Mouse (Mus musculus): Measurements from ENCODE around the gene Tmem201.

The Tmem201 gene

GRCm38 (mm10) chr4:149749003-149749662, 11.3 kb upstream of the Tmem201 start:
- DNase-seq (ENCODE audit: low spot score) = no peak

- no peak for DNase-seq (ENCODE audit: low spot score)
These were observed 6.3 kb upstream of the Tmem201 start for GRCm38 (mm10) chr4:149744119-149744518.

- DNase-seq (ENCODE audit: low spot score) = no peak
These were observed 4.2 kb upstream of the Tmem201 start for GRCm38 (mm10) chr4:149742011-149742530.

- DNase-seq (ENCODE audit: low spot score) = no peak
These were observed 2.5 kb upstream of the Tmem201 start for GRCm38 (mm10) chr4:149740301-149740700.

- DNase-seq (ENCODE audit: low spot score) = no peak
These were observed 1.6 kb upstream of the Tmem201 start for GRCm38 (mm10) chr4:149739478-149739877.

GRCm38 (mm10) chr4:149736581-149736980, 1.3 kb downstream of the Tmem201 start:
- DNase-seq (ENCODE audit: low spot score) = no peak

GRCm38 (mm10) chr4:149735624-149736250, 2.1 kb downstream of the Tmem201 start:
- no peak for DNase-seq (ENCODE audit: low spot score)

GRCm38 (mm10) chr4:149734730-149735475, 2.9 kb downstream of the Tmem201 start:
- DNase-seq (ENCODE audit: low spot score) = no peak

GRCm38 (mm10) chr4:149734246-149734645, 3.6 kb downstream of the Tmem201 start:
- DNase-seq (ENCODE audit: low spot score) = no peak

GRCm38 (mm10) chr4:149733748-149734147, 4.1 kb downstream of the Tmem201 start:
- DNase-seq (ENCODE audit: low spot score) = no peak

GRCm38 (mm10) chr4:149732800-149733199, 5.0 kb downstream of the Tmem201 start:
- DNase-seq (ENCODE audit: low spot score) = no peak

GRCm38 (mm10) chr4:149732313-149732712, 5.5 kb downstream of the Tmem201 start:
- DNase-seq (ENCODE audit: low spot score) = no peak

- no peak for DNase-seq (ENCODE audit: low spot score)
These were observed 7.0 kb downstream of the Tmem201 start for GRCm38 (mm10) chr4:149730827-149731226.

- DNase-seq (ENCODE audit: low spot score) = no peak
These were observed 9.0 kb downstream of the Tmem201 start for GRCm38 (mm10) chr4:149728810-149729209.

- DNase-seq (ENCODE audit: low spot score) = no peak
These were observed 10.2 kb downstream of the Tmem201 start for GRCm38 (mm10) chr4:149727636-149728035.

- DNase-seq (ENCODE audit: low spot score) = peak; percentile 73
These were observed 12.0 kb downstream of the Tmem201 start for GRCm38 (mm10) chr4:149725661-149726350.

- no peak for DNase-seq (ENCODE audit: low spot score)
These were observed 12.9 kb downstream of the Tmem201 start for GRCm38 (mm10) chr4:149724916-149725470.

- peak; percentile 61 for DNase-seq (ENCODE audit: low spot score)
These were observed 13.8 kb downstream of the Tmem201 start for GRCm38 (mm10) chr4:149723855-149724731.

- DNase-seq (ENCODE audit: low spot score) = no peak
These were observed 14.8 kb downstream of the Tmem201 start for GRCm38 (mm10) chr4:149723021-149723390.

- DNase-seq (ENCODE audit: low spot score) = no peak
These were observed 15.5 kb downstream of the Tmem201 start for GRCm38 (mm10) chr4:149722104-149723020.
